Mouse (Mus musculus) liver, embryonic 16.5 days (tissue): ENCODE measurements at regions not wholly inside any gene's neighbourhood (a gene's known extent, or its start where the extent isn't known, plus 50 kb on each side); places are given as distances from the start of the nearest gene placed in this dataset.

ENCODE experiments used
- ATAC-seq: fragments of 200-750 bp; cut with Nextera tagmentation; 2 replicates; pipeline ENCODE4 v1.8.0; 2017; ENCODE audit warnings: low read depth, mild to moderate bottlenecking, moderate number of reproducible peaks, moderate library complexity
- H3K27ac ChIP-seq: fragments of 300-500 bp; sonication (generic); 2 replicates; pipeline ENCODE4 v1.5.1; 2014; ENCODE audit warnings: mild to moderate bottlenecking, low read length
- H3K27me3 ChIP-seq: fragments of 300-500 bp; sonication (generic); 2 replicates; pipeline ENCODE4 v1.6.1; 2014; ENCODE audit warnings: low read depth, low read length, mixed read lengths; ENCODE audit not compliant: control insufficient read depth, insufficient read depth
- H3K36me3 ChIP-seq: fragments of 300-500 bp; sonication (generic); 2 replicates; pipeline ENCODE4 v1.6.1; 2014; ENCODE audit warnings: mild to moderate bottlenecking; ENCODE audit not compliant: control insufficient read depth, insufficient read depth
- H3K4me1 ChIP-seq: fragments of 300-500 bp; sonication (generic); 2 replicates; pipeline ENCODE4 v1.6.1; 2014; ENCODE audit warnings: low read depth, low read length, mixed read lengths; ENCODE audit not compliant: control insufficient read depth
- H3K4me2 ChIP-seq: fragments of 300-500 bp; sonication (generic); 2 replicates; pipeline ENCODE4 v1.6.1; 2014; ENCODE audit warnings: low read depth, low read length, mixed read lengths
- H3K4me3 ChIP-seq: fragments of 300-500 bp; sonication (generic); 2 replicates; pipeline ENCODE4 v1.5.1; 2014; ENCODE audit warnings: low read depth, mild to moderate bottlenecking, low read length
- H3K9ac ChIP-seq: fragments of 300-500 bp; sonication (generic); 2 replicates; pipeline ENCODE4 v1.6.1; 2014; ENCODE audit warnings: low read depth, low read length
- H3K9me3 ChIP-seq: fragments of 300-500 bp; sonication (generic); replicated peaks from 2 replicates; pipeline ENCODE4 v1.6.1; 2016; ENCODE audit warnings: low read length; ENCODE audit not compliant: control insufficient read depth
- WGBS: fragments of 180-500 bp; shearing (Covaris S2); extraction: QIAGEN DNeasy Blood & Tissue Kit; methylation state at CpG from one replicate; pipeline ENCODE4 v1.1.7; 2014; ENCODE audit not compliant: insufficient replicate concordance; 5-methylcytosine and 5-hydroxymethylcytosine counted together

DNA sequence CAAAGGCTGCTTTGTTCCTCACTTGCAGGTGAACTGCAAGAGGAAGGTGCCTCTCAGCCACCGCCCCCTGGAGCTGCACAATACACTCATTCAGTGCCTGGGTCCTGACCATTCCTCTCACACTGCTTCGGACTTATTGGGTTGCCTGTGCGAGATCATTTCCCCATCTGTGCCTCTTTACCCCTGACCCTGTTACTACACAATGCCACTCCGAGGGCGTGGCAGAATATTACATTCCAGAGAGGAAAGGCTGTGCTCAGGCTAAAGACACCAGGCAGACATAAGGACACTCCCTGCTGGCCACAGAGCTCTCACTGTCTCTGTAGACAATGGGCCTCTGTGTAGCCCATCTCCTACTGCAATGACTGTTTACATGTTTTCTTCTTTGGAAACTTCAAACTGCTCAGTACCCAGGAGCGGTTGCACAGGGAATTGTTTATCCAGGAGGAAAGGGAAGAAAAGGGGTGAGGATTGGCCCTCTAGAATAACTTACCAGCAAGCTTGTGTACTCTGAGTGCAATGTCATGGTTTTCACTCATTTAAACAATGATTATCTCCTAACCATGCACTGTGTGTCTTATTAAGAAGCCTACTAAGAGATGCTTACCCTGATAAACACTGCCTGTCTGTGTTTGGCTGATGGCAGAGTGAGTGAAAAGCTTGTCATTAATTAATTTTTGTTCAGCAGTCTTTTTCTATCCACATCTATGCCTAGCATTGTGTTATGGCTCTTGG, 283.1 kb upstream of the Gm10192 start:
- Histone ChIP-seq H3K27me3 (no peaks in the 10 kb centered on the region), H3K9ac (no peak overlapping the region), H3K4me1 (no peaks in the 10 kb centered on the region), H3K4me2 (no peak overlapping the region), H3K27ac (no peak overlapping the region), H3K4me3 (no peak overlapping the region), H3K9me3 (no peaks in the 10 kb centered on the region), H3K36me3 (no peaks in the 10 kb centered on the region)
- ATAC-seq: no peak
- 44% methylated on average over 6 of the region's 6 CpGs for WGBS

DNA sequence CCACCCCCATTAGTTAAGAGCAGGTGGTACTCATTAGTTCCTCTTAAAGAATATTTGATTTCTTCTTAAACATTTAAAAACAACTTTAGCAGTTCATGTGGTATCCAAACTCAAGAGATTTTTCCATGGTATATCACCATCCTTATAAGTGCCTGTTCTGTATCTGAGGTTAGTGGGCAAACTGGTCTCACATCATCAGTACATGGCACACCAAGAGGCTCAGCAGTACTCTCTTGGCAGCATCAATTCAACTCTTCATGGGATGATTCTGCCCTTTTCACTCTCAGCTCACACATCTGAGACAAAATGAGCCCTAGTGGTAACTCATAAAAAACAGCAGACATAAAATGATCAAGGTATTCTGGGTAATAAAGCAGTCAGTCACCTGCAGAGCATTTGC, 282.6 kb upstream of the Gm10192 start:
- Histone ChIP-seq H3K4me2 (no peak overlapping the region), H3K4me3 (no peak overlapping the region), H3K9me3 (no peaks in the 10 kb centered on the region), H3K27me3 (no peaks in the 10 kb centered on the region), H3K36me3 (no peaks in the 10 kb centered on the region), H3K4me1 (no peaks in the 10 kb centered on the region), H3K27ac (no peak overlapping the region), H3K9ac (no peak overlapping the region)
- ATAC-seq: no peak

DNA sequence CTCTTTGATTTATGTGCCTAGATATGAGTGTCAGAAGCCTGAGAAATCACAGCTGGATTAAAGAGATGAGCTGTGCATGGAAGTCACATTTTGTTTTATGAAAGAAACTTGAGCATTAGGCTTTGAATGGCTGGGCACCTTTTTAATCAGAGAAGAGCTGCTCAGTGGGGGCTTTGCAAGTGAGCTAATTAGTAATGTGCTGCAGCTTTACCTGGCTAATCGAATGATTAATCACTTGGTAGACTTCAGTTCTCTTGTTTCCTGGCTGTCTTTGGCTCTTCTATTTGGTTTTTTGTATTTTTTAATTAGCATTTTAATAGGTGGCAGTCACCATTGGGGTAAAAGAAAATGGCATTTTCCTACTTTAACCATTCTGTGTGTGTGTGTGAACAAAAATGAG, 278.2 kb upstream of the Gm10192 start:
- Histone ChIP-seq H3K4me3 (no peak overlapping the region), H3K9me3 (no peaks in the 10 kb centered on the region), H3K36me3 (no peaks in the 10 kb centered on the region), H3K4me1 (no peaks in the 10 kb centered on the region), H3K27me3 (no peaks in the 10 kb centered on the region), H3K4me2 (no peak overlapping the region), H3K27ac (no peak overlapping the region), H3K9ac (no peak overlapping the region)
- 56% methylated on average over 1 of the region's 1 CpGs for WGBS
- no peak for ATAC-seq

DNA sequence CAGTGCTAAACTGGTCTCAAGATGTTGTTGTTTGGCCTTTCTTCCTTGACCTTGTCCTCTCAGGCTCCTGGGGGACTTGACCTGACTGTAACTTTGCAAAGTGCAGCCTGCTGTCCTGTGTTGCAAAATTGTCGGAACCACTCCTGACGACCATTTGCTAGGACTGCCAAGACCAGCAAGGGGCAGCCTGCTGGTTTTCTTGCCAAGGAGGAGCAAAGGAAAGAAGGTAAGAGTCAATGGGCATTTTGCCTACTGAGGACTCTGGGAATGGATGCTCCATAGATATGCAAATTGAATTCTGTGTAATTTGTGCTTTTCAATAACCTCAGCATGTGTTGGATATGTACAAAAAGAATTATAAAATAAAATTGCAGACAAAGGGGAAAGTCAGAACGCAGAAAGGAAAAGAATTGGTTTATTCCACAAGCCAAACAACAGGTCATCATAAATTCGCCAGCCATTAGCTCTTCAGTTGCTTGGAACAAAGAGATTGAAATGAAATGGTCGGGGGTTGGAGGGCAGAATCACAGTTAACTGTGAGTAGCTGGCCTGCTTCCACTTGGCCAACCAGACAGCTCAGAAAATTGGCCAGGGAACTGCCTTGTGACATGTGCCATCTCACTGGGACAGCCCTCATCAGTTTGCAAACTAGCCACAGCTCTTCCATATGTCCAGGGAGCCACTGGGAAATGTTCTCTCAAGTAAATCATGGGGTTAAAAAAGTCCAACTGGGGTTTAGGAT, 256.5 kb upstream of the Gm10192 start:
- H3K4me3 ChIP-seq: no peak overlapping the region
- H3K4me1 ChIP-seq: no peaks in the 10 kb centered on the region
- H3K27me3 ChIP-seq: no peaks in the 10 kb centered on the region
- no peak overlapping the region for H3K27ac ChIP-seq
- no peak overlapping the region for H3K9ac ChIP-seq
- 49% methylated on average over 5 of the region's 5 CpGs for WGBS
- no peaks in the 10 kb centered on the region for H3K9me3 ChIP-seq
- ATAC-seq: no peak
- H3K36me3 ChIP-seq: no peaks in the 10 kb centered on the region
- H3K4me2 ChIP-seq: no peak overlapping the region

DNA sequence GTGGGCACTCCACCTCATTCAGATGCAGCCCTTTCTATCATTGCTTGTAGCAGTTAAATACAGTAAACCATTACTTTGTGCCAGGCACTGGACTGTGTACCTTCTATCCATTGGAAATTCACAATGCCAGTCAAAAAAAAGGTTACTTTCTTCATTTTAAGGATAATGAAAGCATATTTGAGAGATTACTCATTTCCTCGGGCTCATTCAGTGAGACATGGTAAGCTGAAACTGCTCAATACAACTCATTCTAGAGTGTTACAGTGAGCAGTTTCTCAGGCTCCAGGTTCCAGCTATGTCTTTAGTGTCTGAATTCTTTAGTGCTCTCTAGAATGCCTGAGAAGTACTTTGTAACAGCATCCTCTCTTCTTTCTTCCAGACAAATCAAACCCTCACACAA, 249.7 kb upstream of the Gm10192 start:
- H3K27ac ChIP-seq: no peak overlapping the region
- H3K9ac ChIP-seq: no peak overlapping the region
- 42% methylated on average over 1 of the region's 1 CpGs for WGBS
- no peak overlapping the region for H3K4me3 ChIP-seq
- H3K4me2 ChIP-seq: no peak overlapping the region
- no peak for ATAC-seq
- no peaks in the 10 kb centered on the region for H3K4me1 ChIP-seq
- no peaks in the 10 kb centered on the region for H3K27me3 ChIP-seq
- H3K36me3 ChIP-seq: no peaks in the 10 kb centered on the region
- H3K9me3 ChIP-seq: no peaks in the 10 kb centered on the region

DNA sequence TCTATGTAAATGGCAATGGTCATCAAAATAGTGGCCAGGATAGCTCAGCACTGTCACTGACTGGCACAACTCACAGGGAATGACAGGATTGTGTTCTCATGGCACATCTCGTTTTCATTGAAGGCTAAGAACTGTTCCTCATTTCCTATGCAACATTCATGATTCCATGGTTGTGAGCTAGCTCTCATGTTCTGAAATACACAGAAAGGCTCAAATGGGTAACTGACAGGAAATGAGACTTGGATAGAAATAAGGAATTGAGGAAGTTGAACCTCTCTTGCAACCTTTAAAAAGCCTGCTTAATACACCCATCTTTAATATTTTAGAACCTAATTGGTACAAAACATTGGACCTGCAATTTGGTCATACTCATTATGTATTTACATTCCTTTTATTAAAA, 249.1 kb upstream of the Gm10192 start:
- Histone ChIP-seq H3K4me1 (no peaks in the 10 kb centered on the region), H3K9ac (no peak overlapping the region), H3K36me3 (no peaks in the 10 kb centered on the region), H3K9me3 (no peaks in the 10 kb centered on the region), H3K4me2 (no peak overlapping the region), H3K27me3 (no peaks in the 10 kb centered on the region), H3K4me3 (no peak overlapping the region), H3K27ac (no peak overlapping the region)
- no peak for ATAC-seq
- WGBS: 19% methylated on average over 1 of the region's 1 CpGs

DNA sequence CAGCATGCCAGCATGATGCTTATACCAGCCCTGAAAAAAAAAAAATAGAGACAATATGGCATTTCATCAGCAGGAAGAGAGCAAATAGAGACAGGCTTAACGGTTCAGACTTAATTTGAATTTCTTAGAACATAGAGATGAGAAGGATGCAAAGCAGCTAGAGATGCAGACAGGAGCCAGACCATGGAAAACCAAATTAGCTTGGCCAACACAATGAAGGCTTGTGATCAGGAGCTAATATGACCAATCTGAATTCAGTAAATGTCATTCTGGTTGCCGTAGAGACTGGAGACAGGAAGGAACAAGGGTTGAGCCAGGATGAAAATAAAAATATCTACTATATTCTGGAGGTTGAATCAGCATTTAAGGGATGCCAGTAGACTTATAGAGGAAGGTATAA, 248.3 kb upstream of the Gm10192 start:
- no peak for ATAC-seq
- H3K4me1 ChIP-seq: no peaks in the 10 kb centered on the region
- H3K27ac ChIP-seq: no peak overlapping the region
- no peak overlapping the region for H3K4me2 ChIP-seq
- H3K27me3 ChIP-seq: no peaks in the 10 kb centered on the region
- H3K4me3 ChIP-seq: no peak overlapping the region
- no peaks in the 10 kb centered on the region for H3K36me3 ChIP-seq
- no peaks in the 10 kb centered on the region for H3K9me3 ChIP-seq
- no peak overlapping the region for H3K9ac ChIP-seq
- 62% methylated on average over 2 of the region's 2 CpGs for WGBS

DNA sequence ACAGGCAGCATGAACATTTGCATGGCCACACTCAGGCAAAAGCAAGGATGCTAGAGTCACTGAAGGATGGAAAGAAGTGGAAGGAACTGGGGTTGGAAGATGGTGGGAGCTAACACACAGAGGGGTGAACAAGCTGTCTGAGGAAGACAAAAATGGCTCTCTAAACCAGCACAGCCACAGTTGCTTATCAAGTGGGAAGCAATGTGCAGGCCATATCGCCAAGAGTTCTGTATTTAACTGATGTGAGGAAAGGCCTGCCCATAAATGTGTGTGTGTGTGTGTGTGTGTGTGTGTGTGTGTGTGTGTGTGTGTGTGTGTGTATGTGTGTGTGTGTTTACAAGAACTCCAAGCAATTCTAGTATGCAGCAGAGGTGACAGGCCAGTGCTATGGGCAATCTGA, 236.9 kb upstream of the Gm10192 start:
- Histone ChIP-seq H3K27ac (no peak overlapping the region), H3K4me3 (no peak overlapping the region), H3K27me3 (no peaks in the 10 kb centered on the region), H3K4me2 (no peak overlapping the region), H3K4me1 (no peaks in the 10 kb centered on the region), H3K9me3 (no peaks in the 10 kb centered on the region), H3K9ac (no peak overlapping the region), H3K36me3 (no peaks in the 10 kb centered on the region)
- 56% methylated on average over 1 of the region's 1 CpGs for WGBS
- no peak for ATAC-seq

DNA sequence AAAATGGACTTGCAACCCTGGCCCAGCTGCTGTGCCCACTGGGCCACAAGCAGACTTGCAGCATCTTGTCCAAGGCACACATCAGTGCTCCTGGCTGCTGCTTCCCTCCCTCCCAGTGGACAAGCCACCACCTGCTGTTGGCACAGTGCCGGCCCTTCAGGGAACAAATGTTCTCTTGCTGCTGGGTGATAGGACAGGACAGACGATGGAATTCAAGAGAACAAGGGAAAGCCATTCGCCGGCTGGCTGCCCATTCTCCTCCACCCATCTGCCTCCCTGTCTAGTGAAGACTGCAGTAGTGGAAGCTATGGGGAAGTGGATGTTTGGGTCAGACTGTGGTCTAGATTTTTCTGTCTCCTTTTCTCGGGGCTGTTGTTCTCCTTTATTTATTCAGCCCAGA, 235.7 kb upstream of the Gm10192 start:
- no peaks in the 10 kb centered on the region for H3K27me3 ChIP-seq
- H3K27ac ChIP-seq: no peak overlapping the region
- 43% methylated on average over 5 of the region's 5 CpGs for WGBS
- no peaks in the 10 kb centered on the region for H3K9me3 ChIP-seq
- H3K36me3 ChIP-seq: no peaks in the 10 kb centered on the region
- H3K4me1 ChIP-seq: no peaks in the 10 kb centered on the region
- H3K9ac ChIP-seq: no peak overlapping the region
- no peak overlapping the region for H3K4me3 ChIP-seq
- no peak for ATAC-seq
- no peak overlapping the region for H3K4me2 ChIP-seq
